Mouse (Mus musculus) B cell, adult 2 months (primary cell): ENCODE measurements around the gene Galt.
"Not testable (repeated sequence)": the region's sequence is repeated elsewhere in the genome, so short reads cannot be mapped to it uniquely, and the experiment has no call there.

Experiments used
- DNase-seq, 2 experiments: peaks; one replicate each; pipeline ENCODE4 v3.0.0; 2022

Gene Galt

GRCm38 (mm10) chr4:41740380-41741157 lies 14.5 kb upstream of the Galt start:
- DNase-seq = peak; percentile 41 to 51

GRCm38 (mm10) chr4:41741158-41741560 lies 13.9 kb upstream of the Galt start:
- peak; percentile 92 to 94 for DNase-seq

GRCm38 (mm10) chr4:41744131-41744530 lies 10.9 kb upstream of the Galt start:
- DNase-seq = no peak

- DNase-seq = no peak
These were observed 10.0 kb upstream of the Galt start for GRCm38 (mm10) chr4:41745021-41745420.

- peak; percentile 93 to 95 for DNase-seq
These were observed 594 bp downstream of the Galt start, which contains the start of gene Sigmar1 for GRCm38 (mm10) chr4:41755338-41756305. Sigmar1 (minus strand) TSS chr4:41756157.

- no peak for DNase-seq
These were observed 1.4 kb downstream of the Galt start for GRCm38 (mm10) chr4:41756440-41756839.

- no peak for DNase-seq
These were observed 2.3 kb downstream of the Galt start for GRCm38 (mm10) chr4:41757321-41757720.

- DNase-seq = no peak
These were observed 3.0 kb downstream of the Galt start for GRCm38 (mm10) chr4:41758021-41758420.

GRCm38 (mm10) chr4:41758701-41759100 lies 3.7 kb downstream of the Galt start:
- no peak for DNase-seq

GRCm38 (mm10) chr4:41759206-41759605 lies 4.2 kb downstream of the Galt start:
- no peak for DNase-seq

GRCm38 (mm10) chr4:41759656-41760287 lies 4.7 kb downstream of the Galt start:
- DNase-seq = no peak

- DNase-seq = peak in 1 of 2 experiments; percentile 12
These were observed 5.3 kb downstream of the Galt start for GRCm38 (mm10) chr4:41760288-41760721.

GRCm38 (mm10) chr4:41760911-41761310 lies 5.9 kb downstream of the Galt start:
- DNase-seq = no peak

- DNase-seq = no peak
These were observed 6.7 kb downstream of the Galt start for GRCm38 (mm10) chr4:41761680-41762079.

- DNase-seq = no peak
These were observed 7.2 kb downstream of the Galt start for GRCm38 (mm10) chr4:41762099-41762687.

GRCm38 (mm10) chr4:41762688-41763114 lies 7.7 kb downstream of the Galt start:
- not testable (repeated sequence) for DNase-seq

GRCm38 (mm10) chr4:41763176-41763575 lies 8.1 kb downstream of the Galt start:
- DNase-seq = not testable (repeated sequence)

GRCm38 (mm10) chr4:41767301-41767700 lies 12.3 kb downstream of the Galt start:
- DNase-seq = not testable (repeated sequence)

- peak; percentile 19 to 24 for DNase-seq
These were observed 17.9 kb downstream of the Galt start for GRCm38 (mm10) chr4:41772946-41773345.

- DNase-seq = peak; percentile 64 to 65
These were observed 18.5 kb downstream of the Galt start for GRCm38 (mm10) chr4:41773502-41773901.

- peak; percentile 92 to 94 for DNase-seq
These were observed 19.0 kb downstream of the Galt start, which contains the start of gene Ccl27a for GRCm38 (mm10) chr4:41774002-41774401. Ccl27a (minus strand) TSS chr4:41774247.

- not testable (repeated sequence) for DNase-seq
These were observed 19.5 kb downstream of the Galt start for GRCm38 (mm10) chr4:41774506-41774905.
